Mouse (Mus musculus) ovary, postnatal 10 days (tissue): ENCODE results near the gene Slc35c2.
A peak's percentile ranks its signal among the peaks of the same experiment; 100 is the strongest.

Experiments
- DNase-seq: peaks from one replicate; pipeline ENCODE4 v3.0.0; 2022; ENCODE audit warnings: low spot score

The Slc35c2 gene

GRCm38 (mm10) chr2:165312381-165312780 is 24.7 kb upstream of the Slc35c2 start:
- no peak for DNase-seq

- DNase-seq: no peak
These were observed 23.9 kb upstream of the Slc35c2 start for GRCm38 (mm10) chr2:165311577-165311976.

- no peak for DNase-seq
These were observed 23.3 kb upstream of the Slc35c2 start for GRCm38 (mm10) chr2:165310818-165311425.

- DNase-seq: no peak
These were observed 20.1 kb upstream of the Slc35c2 start for GRCm38 (mm10) chr2:165307801-165308200.

GRCm38 (mm10) chr2:165305438-165305837 is 17.8 kb upstream of the Slc35c2 start:
- DNase-seq: no peak

- DNase-seq: no peak
These were observed 17.1 kb upstream of the Slc35c2 start for GRCm38 (mm10) chr2:165304819-165305218.

GRCm38 (mm10) chr2:165303354-165304012 is 15.8 kb upstream of the Slc35c2 start:
- DNase-seq: no peak

- no peak for DNase-seq
These were observed 13.7 kb upstream of the Slc35c2 start for GRCm38 (mm10) chr2:165301409-165301808.

- no peak for DNase-seq
These were observed 13.2 kb upstream of the Slc35c2 start for GRCm38 (mm10) chr2:165300885-165301284.

GRCm38 (mm10) chr2:165300424-165300823 is 12.8 kb upstream of the Slc35c2 start:
- no peak for DNase-seq

GRCm38 (mm10) chr2:165297429-165297828 is 9.8 kb upstream of the Slc35c2 start:
- DNase-seq: no peak

- no peak for DNase-seq
These were observed 8.9 kb upstream of the Slc35c2 start for GRCm38 (mm10) chr2:165296571-165296970.

- peak; percentile 36 for DNase-seq
These were observed 804 bp upstream of the Slc35c2 start for GRCm38 (mm10) chr2:165288315-165289031.

GRCm38 (mm10) chr2:165286361-165287201 is 1.1 kb downstream of the Slc35c2 start:
- DNase-seq: no peak

GRCm38 (mm10) chr2:165285621-165286020 is 2.0 kb downstream of the Slc35c2 start:
- DNase-seq: no peak

- no peak for DNase-seq
These were observed 2.6 kb downstream of the Slc35c2 start for GRCm38 (mm10) chr2:165285034-165285433.

- no peak for DNase-seq
These were observed 3.3 kb downstream of the Slc35c2 start for GRCm38 (mm10) chr2:165284377-165284776.

- DNase-seq: no peak
These were observed 4.0 kb downstream of the Slc35c2 start for GRCm38 (mm10) chr2:165283644-165284043.

- no peak for DNase-seq
These were observed 5.8 kb downstream of the Slc35c2 start for GRCm38 (mm10) chr2:165281779-165282311.

GRCm38 (mm10) chr2:165279351-165279750 is 8.3 kb downstream of the Slc35c2 start:
- DNase-seq: no peak

GRCm38 (mm10) chr2:165277188-165277740 is 10.4 kb downstream of the Slc35c2 start:
- DNase-seq: no peak

GRCm38 (mm10) chr2:165275824-165276223 is 11.8 kb downstream of the Slc35c2 start:
- DNase-seq: peak; percentile 30
